8 mouse cellular contexts compared by ENCODE assay signal in the genomic region with DNA sequence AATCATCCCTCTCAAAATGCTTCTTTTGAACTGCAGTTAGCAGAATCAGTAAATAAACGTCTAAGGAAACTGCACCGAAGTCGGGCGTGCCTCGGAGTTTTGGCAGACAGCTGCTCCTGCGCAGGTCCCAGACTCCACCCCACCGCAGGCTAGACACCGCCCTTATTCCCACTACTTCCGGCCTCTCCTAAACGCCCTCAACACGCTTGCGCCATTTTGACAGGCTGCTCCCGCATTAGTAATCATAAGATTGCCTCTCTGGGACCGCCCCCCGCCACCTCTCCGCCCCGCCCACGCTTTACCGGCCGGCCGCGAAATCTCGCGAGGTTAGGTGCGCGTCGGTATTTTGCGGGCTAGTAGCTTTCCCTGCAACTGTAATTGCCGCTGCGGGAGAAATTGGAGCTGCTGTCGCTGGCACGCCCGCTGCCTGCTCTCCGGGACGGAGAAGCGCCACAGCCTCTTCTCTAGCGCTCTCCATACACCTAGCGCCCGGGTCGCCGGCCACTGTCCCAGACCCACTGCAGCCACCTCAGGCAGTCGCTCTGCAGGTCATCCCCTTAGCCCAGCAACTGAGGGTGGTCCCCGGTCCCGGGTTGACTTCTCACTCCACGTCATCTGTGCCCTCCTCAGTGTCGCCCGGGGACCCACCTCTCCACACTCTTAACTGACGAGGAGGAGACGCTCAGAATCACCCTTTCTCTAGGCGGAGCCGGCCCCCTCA. TPM values are rescaled to one million over a fixed set of nuclear protein-coding genes. Genes with fewer than 3 reads are reported as not detected.
A peak's percentile ranks its signal among the peaks of the same experiment; 100 is the strongest.
DNase-seq lines count a peak whose midpoint lies in the region; ATAC-seq lines count a peak whose summit lies in the region.

A gene (plus strand): TSS at position 330 of the 721 bp plus-strand sequence.

- peak within 1 kb of the TSS; percentile 88 for H3K27ac ChIP-seq in hindbrain, embryonic 15.5 days (replicated peaks)

- 7% methylated on average over 51 of the region's 51 CpGs for WGBS in hindbrain, embryonic 15.5 days

- H3K36me3 ChIP-seq in hindbrain, embryonic 15.5 days: no peaks in the 10 kb centered on the region

- H3K4me1 ChIP-seq in hindbrain, embryonic 15.5 days (replicated peaks): 0 out of 2 replicates have a peak, but pooled peaks cover 7% of the 10 kb centered on the region

- peak; percentile 100 for ATAC-seq in hindbrain, embryonic 15.5 days (ENCODE audit: low FRiP score, low read depth)

- H3K9me3 ChIP-seq in hindbrain, embryonic 15.5 days: no peaks in the 10 kb centered on the region

- peak within 1 kb of the TSS; percentile 57 for H3K4me2 ChIP-seq in hindbrain, embryonic 15.5 days

- peak within 1 kb of the TSS; percentile 72 for H3K9ac ChIP-seq in hindbrain, embryonic 15.5 days

- DNase-seq in T-cell, adult 2 months (ENCODE audit: low spot score): peak; percentile 96
- peak; percentile 88 to 92 for DNase-seq in cerebellum, postnatal 36 days
- DNase-seq in frontal cortex, postnatal 36 days (ENCODE audit: low spot score in 2 of 2): peak; percentile 87 to 94
- peak; percentile 88 for DNase-seq in left cerebral cortex, adult 11 months (ENCODE audit: low spot score)
- DNase-seq in lung, postnatal 4 days: peak; percentile 96
- DNase-seq in retina, postnatal 7 days (ENCODE audit: low read depth, low spot score): peak; percentile 87
- peak; percentile 74 for DNase-seq in urinary bladder, adult 2 months (ENCODE audit: low spot score)

- H3K27me3 ChIP-seq in hindbrain, embryonic 15.5 days: no peaks in the 10 kb centered on the region

- peak within 1 kb of the TSS; percentile 69 for H3K4me3 ChIP-seq in hindbrain, embryonic 15.5 days

RNA-seq across cellular contexts. Expression of the gene that starts here (rescaled TPM):
- polyA plus RNA-seq in hindbrain, embryonic 15.5 days (2015; fragmentation: Nextera tagmentation; extraction: Ambion mirVana): 16.3 and 18.5 TPM in 2 replicates
- polyA plus RNA-seq in urinary bladder, adult 2 months (2012; rRNA removed): 7.6 and 9.0 TPM in 2 replicates

Comparison
In these comparisons a context has a peak if more than half of its experiments do, and no peak if none do; other contexts are left out.
1. Peak in every context shown above with its lines: DNase-seq, ATAC-seq, H3K4me3 ChIP-seq and H3K27ac ChIP-seq.